ENCODE assay signal across 8 mouse cellular contexts in genomic region chr15:102246866-102247251, GRCm38 (mm10). TPM values are rescaled to one million over a fixed set of nuclear protein-coding genes. Genes with fewer than 3 reads are reported as not detected.
DNase-seq lines count a peak whose midpoint lies in the region; ATAC-seq lines count a peak whose summit lies in the region.

No protein-coding gene starts in this region.

- H3K4me2 ChIP-seq in hindbrain, embryonic 11.5 days (replicated peaks; ENCODE audit: low read depth, low read length): peak overlapping the region; percentile 98

- H3K9me3 ChIP-seq in hindbrain, embryonic 11.5 days (ENCODE audit: control insufficient read depth, low read length): no peaks in the 10 kb centered on the region

- no peaks in the 10 kb centered on the region for H3K36me3 ChIP-seq in hindbrain, embryonic 11.5 days (ENCODE audit: control insufficient read depth, insufficient read depth, low read length)

- H3K27ac ChIP-seq in hindbrain, embryonic 11.5 days (ENCODE audit: low read depth, low read length): peak overlapping the region; percentile 62; the same call in 1 of the 2 replicates

- DNase-seq in Muller cell, postnatal 12 days (ENCODE audit: inconsistent ontology term): peak; percentile 98
- DNase-seq in cerebellum, adult 8-10 months: peak; percentile 89
- DNase-seq in frontal cortex, adult 2 months (ENCODE audit: extremely low spot score in 1 of 2, low spot score in 1 of 2): peak; percentile 81 to 88
- DNase-seq in hindbrain, embryonic 11.5 days (ENCODE audit: low spot score): peak; percentile 94
- DNase-seq in layer of hippocampus, postnatal 14 days (ENCODE audit: low spot score in 2 of 2): peak; percentile 81 to 85
- peak; percentile 99 for DNase-seq in lung, postnatal 10 days
- DNase-seq in ovary, postnatal 36 days (ENCODE audit: low spot score): peak; percentile 94
- DNase-seq in urinary bladder, adult 18-20 months (ENCODE audit: low spot score in 2 of 2): peak; percentile 92 to 96

- peak overlapping the region; percentile 44; the same call in 1 of the 2 replicates for H3K9ac ChIP-seq in hindbrain, embryonic 11.5 days (ENCODE audit: low read depth, low read length)

- peak overlapping the region; percentile 59 for H3K4me3 ChIP-seq in hindbrain, embryonic 11.5 days (ENCODE audit: low read depth, low read length)

- peak; percentile 62 for ATAC-seq in hindbrain, embryonic 11.5 days (ENCODE audit: low FRiP score)

- peaks cover 71% of the 10 kb centered on the region for H3K27me3 ChIP-seq in hindbrain, embryonic 11.5 days (ENCODE audit: control insufficient read depth, insufficient read depth, low read length)

- H3K4me1 ChIP-seq in hindbrain, embryonic 11.5 days (replicated peaks; ENCODE audit: control insufficient read depth, insufficient read depth, low read length): peaks cover 21% of the 10 kb centered on the region

- WGBS in hindbrain, embryonic 11.5 days: under 1% methylated on average over 27 of the region's 35 CpGs

RNA-seq across cellular contexts. Expression of gene Rarg, which starts 10.5 kb away (rescaled TPM):
- 10.5 and 11.2 TPM in 2 replicates for polyA plus RNA-seq in frontal cortex, adult 2 months (2012; rRNA removed)
- polyA plus RNA-seq in hindbrain, embryonic 11.5 days (2014; fragmentation: Nextera tagmentation; extraction: Ambion mirVana): 20.3 and 21.7 TPM in 2 replicates
- total RNA-seq in layer of hippocampus, postnatal 14 days (2021): 10 to 100 TPM in 1 of 2 experiments, 1 to 10 TPM in 1; 8.8 to 11.2 TPM

RNA-seq across cellular contexts. Expression of gene Itgb7, which starts 15.1 kb away (rescaled TPM):
- 0.74 and 0.84 TPM in 2 replicates for polyA plus RNA-seq in frontal cortex, adult 2 months (2012; rRNA removed)
- polyA plus RNA-seq in hindbrain, embryonic 11.5 days (2014; fragmentation: Nextera tagmentation; extraction: Ambion mirVana): 1.0 and 1.1 TPM in 2 replicates
- total RNA-seq in layer of hippocampus, postnatal 14 days (2021): 1 to 10 TPM; 2.1 to 4.2 TPM

RNA-seq across cellular contexts. Expression of gene Gm9918, which starts 23.5 kb away (rescaled TPM):
- 0.08 and 0.15 TPM in 2 replicates for polyA plus RNA-seq in frontal cortex, adult 2 months (2012; rRNA removed)
- polyA plus RNA-seq in hindbrain, embryonic 11.5 days (2014; fragmentation: Nextera tagmentation; extraction: Ambion mirVana): 0.15 TPM in 2 replicates
- not detected for total RNA-seq in layer of hippocampus, postnatal 14 days (2021)

RNA-seq across cellular contexts. Expression of gene Mfsd5, which starts 32.4 kb away (rescaled TPM):
- polyA plus RNA-seq in frontal cortex, adult 2 months (2012; rRNA removed): 46.2 and 48.9 TPM in 2 replicates
- polyA plus RNA-seq in hindbrain, embryonic 11.5 days (2014; fragmentation: Nextera tagmentation; extraction: Ambion mirVana): 51.6 and 57.0 TPM in 2 replicates
- total RNA-seq in layer of hippocampus, postnatal 14 days (2021): 10 to 100 TPM; 34.1 to 36.0 TPM

RNA-seq across cellular contexts. Expression of gene Csad, which starts 42.3 kb away (rescaled TPM):
- polyA plus RNA-seq in frontal cortex, adult 2 months (2012; rRNA removed): 32.9 and 42.0 TPM in 2 replicates
- 23.5 and 27.9 TPM in 2 replicates for polyA plus RNA-seq in hindbrain, embryonic 11.5 days (2014; fragmentation: Nextera tagmentation; extraction: Ambion mirVana)
- total RNA-seq in layer of hippocampus, postnatal 14 days (2021): 10 to 100 TPM; 40.5 to 42.4 TPM

Comparison
In these comparisons a context has a peak if more than half of its experiments do, and no peak if none do; other contexts are left out.
1. Peak in every context shown above with its lines: DNase-seq, ATAC-seq, H3K4me3 ChIP-seq and H3K27ac ChIP-seq.